Mouse (Mus musculus) cortical plate, adult 2 months (tissue): Measurements from ENCODE around the gene Syt7.

Experiments used
- CTCF ChIP-seq: fragments of 200-500 bp; IDR thresholded peaks from 2 replicates; pipeline ENCODE4 v1.5.1; 2011; ENCODE audit warnings: mild to moderate bottlenecking, control low read depth, low read length; ENCODE audit not compliant: insufficient read depth; ENCODE audit errors: extremely low read depth
- POLR2A ChIP-seq: fragments of 200-500 bp; IDR thresholded peaks from 2 replicates; pipeline ENCODE4 v1.6.1; 2011; ENCODE audit warnings: mild to moderate bottlenecking, low read length, control low read depth; ENCODE audit not compliant: insufficient read depth; ENCODE audit errors: extremely low read depth

DNA sequence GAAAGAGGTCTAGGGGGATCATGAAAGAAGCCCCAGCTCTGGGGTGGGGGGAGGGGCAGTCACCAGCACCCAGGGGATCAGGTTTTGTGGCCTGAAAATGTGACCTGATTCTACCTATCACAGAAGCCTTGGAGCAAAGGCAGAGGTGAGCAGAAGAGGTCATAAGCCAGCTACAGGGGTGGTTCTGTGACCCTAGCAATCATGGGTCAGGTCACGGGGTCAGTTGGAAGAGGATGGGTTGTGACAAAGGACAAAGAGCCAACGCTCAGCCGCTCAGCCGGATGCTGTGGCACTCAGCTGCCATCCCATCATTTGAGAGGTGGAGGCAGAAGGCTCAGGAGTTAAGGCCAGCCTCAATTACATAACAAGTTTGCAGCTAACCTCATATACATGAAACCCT is 75.5 kb downstream of the Syt7 start:
- TF ChIP-seq POLR2A, result no peak
- no peak for TF ChIP-seq CTCF
